Mouse (Mus musculus): Measurements from ENCODE around the gene Pik3r2. TPM values are rescaled to one million over a fixed set of nuclear protein-coding genes. Genes with fewer than 3 reads are reported as not detected.

Gene Pik3r2
- polyA plus RNA-seq, 1 experiment from 2014 or later, result 77.3 TPM

GRCm38 (mm10) chr8:70762118-70762517 is 14.4 kb downstream of the Pik3r2 start:
- no peaks in the 10 kb centered on the region for H3K27me3 ChIP-seq (ENCODE audit: insufficient read depth, low read length)
- H3K4me2 ChIP-seq (replicated peaks; ENCODE audit: low read depth, low read length), result no peak overlapping the region
- no peak overlapping the region for H3K27ac ChIP-seq (ENCODE audit: low read length)
- peaks cover 13% of the 10 kb centered on the region for H3K36me3 ChIP-seq (ENCODE audit: insufficient read depth, low read length)
- peaks cover 43% of the 10 kb centered on the region for H3K4me1 ChIP-seq (ENCODE audit: insufficient read depth, low read length)
- H3K9me3 ChIP-seq (ENCODE audit: low read length), result no peaks in the 10 kb centered on the region
- WGBS, result 63% methylated on average over 1 of the region's 1 CpGs
- H3K9ac ChIP-seq (replicated peaks; ENCODE audit: low read length), result no peak overlapping the region
- no peak overlapping the region for H3K4me3 ChIP-seq (ENCODE audit: low read length)
- no peak for ATAC-seq (ENCODE audit: low FRiP score, low TSS enrichment)

GRCm38 (mm10) chr8:70760775-70761406 is 15.6 kb downstream of the Pik3r2 start, which contains the start of gene Mpv17l2:
Gene Mpv17l2, minus strand, starts transcription at chr8:70760946.
- Histone ChIP-seq H3K36me3 (ENCODE audit: insufficient read depth, low read length) (peaks cover 23% of the 10 kb centered on the region), H3K4me3 (ENCODE audit: low read length) (peak within 1 kb of the TSS; percentile 73), H3K27ac (ENCODE audit: low read length) (peak within 1 kb of the TSS; percentile 80), H3K9me3 (ENCODE audit: low read length) (no peaks in the 10 kb centered on the region), H3K4me1 (ENCODE audit: insufficient read depth, low read length) (peaks cover 33% of the 10 kb centered on the region), H3K27me3 (ENCODE audit: insufficient read depth, low read length) (no peaks in the 10 kb centered on the region), H3K9ac (replicated peaks; ENCODE audit: low read length) (peak within 1 kb of the TSS; percentile 83), H3K4me2 (replicated peaks; ENCODE audit: low read depth, low read length) (peak within 1 kb of the TSS; percentile 84)
- under 1% methylated on average over 54 of the region's 55 CpGs for WGBS
- ATAC-seq (ENCODE audit: low FRiP score, low TSS enrichment), result peak; percentile 96

DNA sequence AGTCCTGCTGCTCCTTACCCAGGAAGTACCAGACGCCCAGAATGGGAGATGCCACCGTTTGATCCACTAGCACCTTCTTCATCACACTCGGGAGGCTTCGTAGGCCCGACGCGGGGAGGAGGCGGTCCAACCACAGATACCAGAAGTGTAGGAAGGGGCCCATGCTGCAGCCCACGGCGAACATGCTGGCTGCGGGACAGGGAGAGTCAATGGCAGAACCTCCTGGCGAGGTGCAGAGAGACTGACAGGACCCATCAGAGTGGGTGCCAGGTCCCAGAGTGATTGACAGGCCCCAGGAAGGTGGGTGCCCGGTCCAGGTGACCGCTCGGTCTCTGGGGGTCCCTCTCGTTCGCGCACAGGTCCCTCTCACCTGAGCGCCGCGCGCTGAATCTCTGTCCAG is 16.2 kb downstream of the Pik3r2 start:
- peak; percentile 24 for ATAC-seq (ENCODE audit: low FRiP score, low TSS enrichment)
- peak overlapping the region; percentile 73 for H3K4me3 ChIP-seq (ENCODE audit: low read length)
- H3K4me1 ChIP-seq (ENCODE audit: insufficient read depth, low read length), result peaks cover 34% of the 10 kb centered on the region
- peaks cover 23% of the 10 kb centered on the region for H3K36me3 ChIP-seq (ENCODE audit: insufficient read depth, low read length)
- no peaks in the 10 kb centered on the region for H3K27me3 ChIP-seq (ENCODE audit: insufficient read depth, low read length)
- H3K9ac ChIP-seq (replicated peaks; ENCODE audit: low read length), result peak overlapping the region; percentile 83
- 0% methylated on average over 22 of the region's 22 CpGs for WGBS
- peak overlapping the region; percentile 73 for H3K27ac ChIP-seq (ENCODE audit: low read length)
- peak overlapping the region; percentile 84 for H3K4me2 ChIP-seq (replicated peaks; ENCODE audit: low read depth, low read length)
- H3K9me3 ChIP-seq (ENCODE audit: low read length), result no peaks in the 10 kb centered on the region

GRCm38 (mm10) chr8:70758616-70759561 is 17.6 kb downstream of the Pik3r2 start:
- no peak for ATAC-seq (ENCODE audit: low FRiP score, low TSS enrichment)
- Histone ChIP-seq H3K9ac (replicated peaks; ENCODE audit: low read length) (no peak overlapping the region), H3K27me3 (ENCODE audit: insufficient read depth, low read length) (no peaks in the 10 kb centered on the region), H3K9me3 (ENCODE audit: low read length) (no peaks in the 10 kb centered on the region), H3K4me2 (replicated peaks; ENCODE audit: low read depth, low read length) (no peak overlapping the region), H3K36me3 (ENCODE audit: insufficient read depth, low read length) (peaks cover 21% of the 10 kb centered on the region), H3K4me1 (ENCODE audit: insufficient read depth, low read length) (peaks cover 40% of the 10 kb centered on the region), H3K4me3 (ENCODE audit: low read length) (no peak overlapping the region), H3K27ac (ENCODE audit: low read length) (no peak overlapping the region)
- 58% methylated on average over 19 of the region's 19 CpGs for WGBS

- Histone ChIP-seq H3K9ac (replicated peaks; ENCODE audit: low read length) (no peak overlapping the region), H3K4me2 (replicated peaks; ENCODE audit: low read depth, low read length) (no peak overlapping the region), H3K4me1 (ENCODE audit: insufficient read depth, low read length) (peaks cover 46% of the 10 kb centered on the region), H3K27me3 (ENCODE audit: insufficient read depth, low read length) (no peaks in the 10 kb centered on the region), H3K36me3 (ENCODE audit: insufficient read depth, low read length) (peaks cover 17% of the 10 kb centered on the region; the same call in 1 of the 2 replicates), H3K27ac (ENCODE audit: low read length) (no peak overlapping the region), H3K4me3 (ENCODE audit: low read length) (no peak overlapping the region), H3K9me3 (ENCODE audit: low read length) (no peaks in the 10 kb centered on the region)
- ATAC-seq (ENCODE audit: low FRiP score, low TSS enrichment), result no peak
- 82% methylated on average over 7 of the region's 7 CpGs for WGBS
These were observed 18.3 kb downstream of the Pik3r2 start for GRCm38 (mm10) chr8:70758308-70758615.

DNA sequence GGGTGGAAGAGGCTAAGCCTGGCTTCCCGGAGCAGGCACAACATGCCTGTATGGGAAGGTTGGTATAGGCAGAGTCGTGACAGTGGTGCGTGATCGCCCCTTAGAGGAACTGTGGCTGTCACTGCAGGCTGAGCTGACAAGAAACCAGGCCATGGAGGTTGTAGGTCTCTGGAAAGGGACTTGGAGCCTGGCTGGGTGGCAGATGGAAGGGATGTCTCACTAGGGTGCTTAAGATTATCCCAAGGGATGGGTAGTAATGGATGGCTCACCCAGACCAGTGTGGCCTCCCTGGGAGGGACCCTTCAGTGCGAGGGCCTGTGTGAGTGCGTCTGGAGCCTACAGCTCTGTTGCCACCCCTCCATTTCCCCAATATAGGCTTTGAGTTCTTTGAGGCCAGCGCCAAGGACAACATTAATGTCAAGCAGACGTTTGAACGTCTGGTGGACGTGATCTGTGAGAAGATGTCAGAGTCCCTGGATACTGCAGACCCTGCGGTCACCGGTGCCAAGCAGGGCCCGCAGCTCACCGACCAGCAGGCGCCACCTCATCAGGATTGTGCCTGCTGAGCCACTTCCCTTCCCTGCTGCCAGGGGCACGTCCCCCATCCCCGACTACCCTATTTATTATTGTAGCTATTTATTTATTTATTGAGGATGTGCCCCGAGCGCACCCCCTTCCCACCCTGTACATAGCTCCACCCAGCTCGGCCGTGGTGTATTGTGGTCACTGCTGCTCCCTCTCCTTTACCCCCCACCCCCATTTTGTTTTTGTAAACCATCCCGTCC is 18.8 kb downstream of the Pik3r2 start:
- Histone ChIP-seq H3K27ac (ENCODE audit: low read length) (0 out of 2 replicates have a peak overlapping the region, but pooled peaks have one; percentile 4), H3K4me3 (ENCODE audit: low read length) (no peak overlapping the region), H3K36me3 (ENCODE audit: insufficient read depth, low read length) (peaks cover 17% of the 10 kb centered on the region; the same call in 1 of the 2 replicates), H3K4me1 (ENCODE audit: insufficient read depth, low read length) (peaks cover 51% of the 10 kb centered on the region), H3K9ac (replicated peaks; ENCODE audit: low read length) (no peak overlapping the region), H3K27me3 (ENCODE audit: insufficient read depth, low read length) (no peaks in the 10 kb centered on the region), H3K9me3 (ENCODE audit: low read length) (no peaks in the 10 kb centered on the region), H3K4me2 (replicated peaks; ENCODE audit: low read depth, low read length) (no peak overlapping the region)
- WGBS, result 77% methylated on average over 22 of the region's 22 CpGs
- no peak for ATAC-seq (ENCODE audit: low FRiP score, low TSS enrichment)

DNA sequence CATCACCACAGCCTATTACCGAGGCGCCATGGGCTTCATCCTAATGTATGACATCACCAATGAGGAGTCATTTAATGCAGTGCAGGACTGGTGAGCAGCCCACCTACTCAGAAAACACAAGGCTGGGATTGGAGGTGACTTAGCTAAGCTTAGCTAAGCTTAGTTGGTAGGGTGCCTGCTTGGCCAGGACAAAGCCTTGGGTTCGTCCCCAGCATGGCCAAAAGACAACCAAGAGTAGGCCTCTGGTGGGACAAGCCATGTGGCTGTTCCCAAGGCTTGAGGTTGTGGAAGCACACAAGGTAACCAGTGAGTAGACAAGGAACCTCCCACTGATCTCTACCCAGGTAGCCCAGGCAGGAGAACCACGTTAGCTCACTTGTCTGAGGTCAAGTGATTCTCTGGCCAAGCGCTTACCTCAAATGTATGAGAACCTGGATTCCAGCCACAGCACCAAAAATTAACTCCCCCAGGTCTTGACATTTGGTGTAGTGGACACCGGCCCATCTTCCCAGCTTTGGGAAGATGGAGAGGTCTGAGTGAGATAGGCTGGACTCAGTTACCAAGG is 20.0 kb downstream of the Pik3r2 start:
- H3K4me2 ChIP-seq (replicated peaks; ENCODE audit: low read depth, low read length), result no peak overlapping the region
- H3K9me3 ChIP-seq (ENCODE audit: low read length), result no peaks in the 10 kb centered on the region
- no peaks in the 10 kb centered on the region for H3K27me3 ChIP-seq (ENCODE audit: insufficient read depth, low read length)
- no peak overlapping the region for H3K4me3 ChIP-seq (ENCODE audit: low read length)
- no peak overlapping the region for H3K27ac ChIP-seq (ENCODE audit: low read length)
- no peak for ATAC-seq (ENCODE audit: low FRiP score, low TSS enrichment)
- H3K9ac ChIP-seq (replicated peaks; ENCODE audit: low read length), result no peak overlapping the region
- H3K36me3 ChIP-seq (ENCODE audit: insufficient read depth, low read length), result peaks cover 17% of the 10 kb centered on the region; the same call in 1 of the 2 replicates
- peaks cover 57% of the 10 kb centered on the region for H3K4me1 ChIP-seq (ENCODE audit: insufficient read depth, low read length)
- WGBS, result 92% methylated on average over 6 of the region's 6 CpGs

DNA sequence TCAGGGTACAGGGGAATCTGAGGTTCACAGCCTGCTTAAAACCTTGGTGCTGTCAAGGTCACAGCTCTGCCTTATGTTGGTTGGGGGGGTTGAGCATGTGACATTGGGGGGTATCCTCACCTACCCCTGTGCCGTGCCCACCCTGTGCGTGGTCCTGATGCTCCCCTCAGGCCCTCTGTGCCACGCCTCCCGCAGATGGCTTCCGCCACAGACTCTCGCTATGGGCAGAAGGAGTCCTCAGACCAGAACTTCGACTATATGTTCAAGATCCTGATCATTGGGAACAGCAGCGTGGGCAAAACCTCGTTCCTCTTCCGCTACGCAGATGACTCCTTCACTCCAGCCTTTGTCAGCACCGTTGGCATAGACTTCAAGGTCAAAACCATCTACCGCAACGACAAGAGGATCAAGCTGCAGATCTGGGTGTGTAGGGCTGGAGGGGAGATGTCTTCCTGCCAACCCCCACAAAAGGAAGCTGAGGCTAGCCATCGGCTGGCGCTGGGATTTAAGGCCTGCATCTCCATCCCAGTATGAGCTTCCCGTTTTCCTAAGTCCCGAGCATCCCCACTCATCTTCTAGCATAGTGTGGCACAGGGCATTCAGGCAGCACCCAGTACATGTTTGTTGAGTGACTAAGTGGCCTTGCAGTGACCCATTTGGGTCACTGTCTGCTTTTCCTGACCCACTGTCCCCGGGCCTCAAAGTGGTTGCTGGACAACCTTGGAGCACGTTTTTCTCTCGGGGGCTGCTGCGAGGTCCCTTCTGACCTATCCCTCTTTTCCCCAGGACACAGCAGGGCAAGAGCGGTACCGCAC is 20.6 kb downstream of the Pik3r2 start:
- peak overlapping the region; percentile 72 for H3K4me3 ChIP-seq (ENCODE audit: low read length)

More for the DNA sequence above, 20.6 kb downstream of the Pik3r2 start:
- 84% methylated on average over 24 of the region's 24 CpGs for WGBS
- H3K27ac ChIP-seq (ENCODE audit: low read length), result no peak overlapping the region
- peak overlapping the region; percentile 98 for H3K4me2 ChIP-seq (replicated peaks; ENCODE audit: low read depth, low read length)
- no peaks in the 10 kb centered on the region for H3K9me3 ChIP-seq (ENCODE audit: low read length)
- no peak for ATAC-seq (ENCODE audit: low FRiP score, low TSS enrichment)
- H3K36me3 ChIP-seq (ENCODE audit: insufficient read depth, low read length), result peaks cover 17% of the 10 kb centered on the region; the same call in 1 of the 2 replicates
- H3K4me1 ChIP-seq (ENCODE audit: insufficient read depth, low read length), result peaks cover 54% of the 10 kb centered on the region
- no peaks in the 10 kb centered on the region for H3K27me3 ChIP-seq (ENCODE audit: insufficient read depth, low read length)
- peak overlapping the region; percentile 76; the same call in 1 of the 2 replicates for H3K9ac ChIP-seq (replicated peaks; ENCODE audit: low read length)

All from kidney, embryonic 16.5 days (tissue).